Mouse (Mus musculus) cerebellum, adult 2 months (tissue): ENCODE measurements at regions not wholly inside any gene's neighbourhood (a gene's known extent, or its start where the extent isn't known, plus 50 kb on each side); places are given as distances from the start of the nearest gene placed in this dataset.

Source experiments
- DNase-seq, 2 experiments: peaks; one replicate each; pipeline ENCODE4 v3.0.0; 2021
- H3K27ac ChIP-seq: fragments of 200-500 bp; 2 replicates; pipeline ENCODE4 v1.5.1; 2012; ENCODE audit warnings: low read length, control low read depth, inconsistent platforms; ENCODE audit not compliant: insufficient read depth
- H3K27me3 ChIP-seq: fragments of 200-500 bp; 2 replicates; pipeline ENCODE4 v1.6.1; 2012; ENCODE audit warnings: inconsistent platforms, mild to moderate bottlenecking, low read length, moderate library complexity; ENCODE audit not compliant: control insufficient read depth, insufficient read depth
- H3K4me1 ChIP-seq: fragments of 200-500 bp; 2 replicates; pipeline ENCODE4 v1.6.1; 2011; ENCODE audit warnings: low read length; ENCODE audit not compliant: control insufficient read depth, insufficient read depth
- H3K4me3 ChIP-seq: fragments of 200-500 bp; replicated peaks from 2 replicates; pipeline ENCODE3; 2011; ENCODE audit warnings: mild to moderate bottlenecking, low read depth, low read length, control low read depth; ENCODE audit not compliant: insufficient read depth
- CTCF ChIP-seq: fragments of 200-500 bp; IDR thresholded peaks from 2 replicates; pipeline ENCODE4 v1.5.1; 2011; ENCODE audit warnings: low read depth, mild to moderate bottlenecking, control low read depth, low read length, moderate library complexity, borderline replicate concordance; ENCODE audit not compliant: insufficient read depth
- POLR2A ChIP-seq: fragments of 200-500 bp; IDR thresholded peaks from 2 replicates; pipeline ENCODE4 v1.6.1; 2011; ENCODE audit warnings: low read length, control low read depth, borderline replicate concordance; ENCODE audit not compliant: insufficient read depth
- WGBS: fragments of 180-500 bp; shearing (Covaris S2); methylation state at CpG from one replicate; pipeline ENCODE4 v1.1.7; 2018; 5-methylcytosine and 5-hydroxymethylcytosine counted together

- no peak for TF ChIP-seq POLR2A
- TF ChIP-seq CTCF, result no peak
- no peak overlapping the region for H3K4me3 ChIP-seq
- no peaks in the 10 kb centered on the region for H3K4me1 ChIP-seq
- H3K27ac ChIP-seq, result no peak overlapping the region
- H3K27me3 ChIP-seq, result no peaks in the 10 kb centered on the region
- 90% methylated on average over 8 of the region's 8 CpGs for WGBS
- no peak for DNase-seq
Observed at GRCm38 (mm10) chr13:37175997-37176396, 126.0 kb upstream of the F13a1 start.

DNA sequence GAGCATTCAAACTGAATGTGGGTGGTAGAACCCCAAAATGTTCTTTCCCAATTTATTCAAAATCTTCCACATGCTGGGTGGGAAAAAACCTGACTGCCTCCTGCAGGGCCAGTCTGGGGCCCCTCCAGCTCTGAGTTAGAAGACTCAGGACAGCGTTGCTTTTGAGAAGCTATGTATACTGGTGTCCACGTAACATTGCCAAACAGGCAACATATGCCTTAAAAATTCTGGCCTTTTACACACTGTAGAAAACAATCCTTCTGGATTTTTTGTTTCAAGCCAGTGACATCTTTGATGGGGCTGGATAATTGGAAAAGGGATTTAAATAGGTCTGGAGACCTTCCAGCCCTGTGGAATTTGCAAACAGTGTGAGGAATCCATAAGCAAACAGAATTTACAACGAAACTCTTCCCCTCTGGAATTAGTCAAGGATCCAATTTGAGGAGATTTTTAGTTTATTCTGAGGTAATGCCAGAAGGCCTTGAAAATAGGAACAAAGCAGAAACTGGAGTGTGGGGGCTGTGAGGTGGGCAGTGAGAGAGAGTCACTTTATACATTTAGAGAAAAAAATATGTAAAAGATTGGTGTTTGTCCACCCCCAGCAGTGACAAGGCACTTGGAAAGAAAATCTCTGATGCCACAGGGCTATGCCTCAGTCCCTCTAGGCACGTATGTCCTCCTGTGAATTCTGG lies 108.9 kb upstream of the F13a1 start:
- no peaks in the 10 kb centered on the region; the same call in 1 of the 2 replicates for H3K27me3 ChIP-seq
- H3K4me1 ChIP-seq, result no peaks in the 10 kb centered on the region
- 62% methylated on average over 4 of the region's 4 CpGs for WGBS
- TF ChIP-seq POLR2A (no peak), CTCF (no peak)
- DNase-seq, result no peak
- H3K27ac ChIP-seq, result no peak overlapping the region
- no peak overlapping the region for H3K4me3 ChIP-seq

DNA sequence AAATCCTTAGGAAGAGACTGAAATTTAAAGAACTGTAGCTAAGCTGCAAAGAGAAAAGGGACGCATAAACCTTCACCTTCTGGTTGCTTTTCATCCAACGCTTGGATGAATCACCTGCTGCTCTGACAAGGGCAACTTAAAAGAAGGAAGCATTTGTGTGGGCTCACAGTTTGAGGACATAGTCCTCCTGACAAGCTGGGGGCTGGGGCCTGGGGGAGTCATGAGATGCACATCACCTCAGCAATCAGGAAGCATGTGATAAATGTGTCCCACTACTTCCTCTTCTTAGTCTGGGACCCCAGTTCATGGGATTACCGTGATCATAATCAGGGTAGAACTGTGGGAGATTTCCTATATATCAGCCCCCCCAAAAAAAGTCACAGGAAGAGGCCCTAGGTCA lies 107.8 kb upstream of the F13a1 start:
- DNase-seq, result no peak
- no peak for TF ChIP-seq CTCF
- no peak for TF ChIP-seq POLR2A
- WGBS, result 88% methylated on average over 3 of the region's 3 CpGs
- Histone ChIP-seq H3K27ac (no peak overlapping the region), H3K4me1 (no peaks in the 10 kb centered on the region), H3K4me3 (no peak overlapping the region), H3K27me3 (no peaks in the 10 kb centered on the region; the same call in 1 of the 2 replicates)

GRCm38 (mm10) chr13:37151835-37152516 lies 101.9 kb upstream of the F13a1 start:
- TF ChIP-seq POLR2A, result no peak
- no peak for TF ChIP-seq CTCF
- H3K4me3 ChIP-seq, result no peak overlapping the region
- H3K27ac ChIP-seq, result no peak overlapping the region
- DNase-seq, result peak in 1 of 2 experiments; percentile 2
- H3K27me3 ChIP-seq, result no peaks in the 10 kb centered on the region
- 29% methylated on average over 4 of the region's 4 CpGs for WGBS
- no peaks in the 10 kb centered on the region for H3K4me1 ChIP-seq

DNA sequence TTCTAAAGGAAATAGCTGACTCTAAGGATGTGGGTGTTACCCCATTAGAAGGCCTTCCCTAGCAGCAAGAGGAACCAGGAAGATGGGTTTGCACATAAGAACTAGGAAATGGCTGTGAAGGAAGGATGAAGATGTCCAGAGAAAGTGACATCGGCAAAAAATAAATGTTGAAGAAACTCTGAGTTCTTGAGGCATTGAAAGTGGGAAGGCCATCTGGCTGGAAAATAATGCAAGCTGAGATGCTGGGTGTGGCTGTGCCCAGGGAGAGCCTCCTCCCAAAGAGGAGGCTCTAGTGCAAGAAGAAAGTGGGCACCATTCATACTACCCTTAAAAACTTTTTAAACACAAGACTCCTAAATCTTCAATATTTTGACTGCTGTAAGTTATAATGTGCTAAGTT lies 99.9 kb upstream of the F13a1 start:
- WGBS, result 87% methylated on average over 1 of the region's 1 CpGs
- DNase-seq, result no peak
- Histone ChIP-seq H3K27me3 (no peaks in the 10 kb centered on the region), H3K27ac (no peak overlapping the region), H3K4me1 (no peaks in the 10 kb centered on the region), H3K4me3 (no peak overlapping the region)
- TF ChIP-seq POLR2A (no peak), CTCF (no peak)

DNA sequence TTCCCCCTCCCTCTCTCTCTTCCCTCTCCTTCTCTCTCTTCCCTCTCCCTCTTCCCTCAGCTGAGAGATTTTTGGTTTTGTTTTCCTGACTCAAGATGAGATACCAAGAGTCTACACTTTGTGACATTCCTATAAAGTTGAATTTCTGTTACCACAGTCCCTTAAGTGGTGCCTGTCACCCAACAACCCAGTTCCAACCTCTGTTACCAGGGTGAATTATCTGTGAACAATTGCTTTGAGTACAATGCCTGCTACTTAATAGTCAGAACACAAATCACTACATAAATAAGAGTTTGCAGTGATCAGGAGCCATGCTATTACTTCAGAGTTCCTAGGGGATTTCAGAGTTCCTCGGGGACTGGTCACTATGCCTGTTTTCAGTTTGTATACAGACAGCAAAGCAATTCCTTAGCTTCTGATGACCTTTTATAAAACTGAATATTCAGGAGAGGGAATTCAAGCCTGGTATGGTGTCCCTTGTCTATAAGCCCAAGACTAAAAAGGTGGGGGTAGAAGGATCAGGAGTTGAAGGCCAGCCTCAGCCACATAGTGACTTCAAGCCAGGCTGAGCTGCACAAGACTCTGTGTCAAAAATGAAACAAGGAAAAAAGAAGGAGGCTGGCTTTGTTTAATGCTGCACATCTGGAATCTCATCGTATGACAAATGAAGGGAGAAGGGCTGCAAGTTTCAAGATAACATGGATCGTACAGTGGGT lies 99.2 kb upstream of the F13a1 start:
- 72% methylated on average over 3 of the region's 3 CpGs for WGBS
- DNase-seq, result no peak
- Histone ChIP-seq H3K4me1 (no peaks in the 10 kb centered on the region), H3K27me3 (no peaks in the 10 kb centered on the region), H3K27ac (no peak overlapping the region), H3K4me3 (no peak overlapping the region)
- TF ChIP-seq CTCF (no peak), POLR2A (no peak)

DNA sequence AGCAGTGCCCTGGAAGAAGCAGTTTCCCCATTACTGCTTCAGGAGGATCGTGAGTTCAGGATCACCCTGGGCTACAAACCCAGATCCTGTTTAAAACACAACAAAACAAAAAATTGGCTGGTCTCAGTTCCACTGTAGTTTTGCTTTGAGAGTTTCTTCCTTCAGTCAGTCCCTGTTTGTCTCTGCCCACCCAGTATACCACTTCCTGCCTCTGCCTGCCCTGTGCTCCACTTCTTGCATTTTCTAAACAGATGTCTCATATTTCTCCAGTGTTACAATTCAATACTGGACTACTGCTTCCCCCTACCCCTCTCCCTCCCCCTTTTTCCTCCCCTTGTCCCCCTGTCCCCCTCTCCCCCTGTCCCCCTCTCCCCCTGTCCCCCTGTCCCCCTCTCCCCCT lies 98.6 kb upstream of the F13a1 start:
- 86% methylated on average over 1 of the region's 1 CpGs for WGBS
- TF ChIP-seq POLR2A, result no peak
- TF ChIP-seq CTCF, result no peak
- Histone ChIP-seq H3K27ac (no peak overlapping the region), H3K27me3 (no peaks in the 10 kb centered on the region), H3K4me3 (no peak overlapping the region), H3K4me1 (no peaks in the 10 kb centered on the region)
- no peak for DNase-seq
